Mouse (Mus musculus) retina, postnatal 7 days (tissue): ENCODE results near the gene Pik3c2a.

Experiments
- DNase-seq: peaks from one replicate; pipeline ENCODE4 v3.0.0-alpha.2; 2012; ENCODE audit warnings: low read depth, low spot score

Gene Pik3c2a

DNA sequence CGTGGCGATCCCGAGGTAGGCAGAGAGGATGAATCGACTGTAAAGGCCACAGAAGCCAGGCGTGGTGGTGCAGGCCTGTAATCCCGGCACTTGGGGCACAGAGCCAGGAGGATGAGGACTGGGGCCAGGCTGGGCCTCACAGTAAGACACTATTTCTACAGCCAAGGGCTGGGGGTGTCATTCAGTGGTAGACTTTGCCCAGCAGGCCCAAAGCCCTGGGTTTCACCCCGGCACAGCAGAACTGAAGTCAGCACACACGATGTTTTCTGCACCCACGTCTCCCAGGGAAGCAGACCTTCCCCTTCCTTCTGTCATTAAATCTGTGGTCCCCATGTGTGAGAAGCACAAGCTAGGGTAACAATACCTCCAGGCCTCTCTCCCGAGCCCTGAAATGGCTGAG lies 144.9 kb downstream of the Pik3c2a start:
- DNase-seq: no peak

GRCm38 (mm10) chr7:116294961-116295360 lies 148.3 kb downstream of the Pik3c2a start:
- DNase-seq: peak; percentile 69

- no peak for DNase-seq
Measured at GRCm38 (mm10) chr7:116292377-116292776, 150.9 kb downstream of the Pik3c2a start.

- no peak for DNase-seq
Measured at GRCm38 (mm10) chr7:116290559-116290958, 152.7 kb downstream of the Pik3c2a start.

- DNase-seq: no peak
Measured at GRCm38 (mm10) chr7:116288996-116289395, 154.3 kb downstream of the Pik3c2a start.

DNA sequence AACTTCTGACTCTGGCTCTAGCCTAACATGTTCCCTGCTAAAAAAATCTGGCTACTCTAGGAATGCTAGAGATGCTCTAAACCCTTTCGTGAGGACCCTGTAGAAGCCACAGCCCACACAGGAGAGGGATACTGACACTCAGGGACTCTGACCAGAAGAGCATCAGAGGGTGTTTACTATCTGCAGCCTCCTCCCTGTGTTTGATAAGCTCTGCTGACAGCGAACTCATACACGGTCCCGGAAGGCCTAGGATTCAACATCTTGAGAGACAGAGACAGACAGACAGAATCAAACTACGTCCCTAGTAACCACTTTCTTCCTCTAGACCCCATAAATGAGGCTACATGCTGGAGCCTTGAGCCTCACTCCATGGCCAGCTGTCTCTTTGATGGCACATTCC lies 155.3 kb downstream of the Pik3c2a start:
- no peak for DNase-seq
